Mouse (Mus musculus) midbrain, postnatal 0 days (tissue): ENCODE measurements around the gene Gm20388. TPM values are rescaled to one million over a fixed set of nuclear protein-coding genes. Genes with fewer than 3 reads are reported as not detected.

Experiments
- ATAC-seq: fragments of 200-750 bp; cut with Nextera tagmentation; 2 replicates; pipeline ENCODE4 v1.8.0; 2017; ENCODE audit warnings: moderate number of reproducible peaks, mild to moderate bottlenecking, moderate TSS enrichment, moderate library complexity; ENCODE audit not compliant: low FRiP score
- DNase-seq: peaks from one replicate; pipeline ENCODE4 v3.0.0-alpha.2; 2015; ENCODE audit warnings: low spot score
- H3K27ac ChIP-seq: fragments of 300-500 bp; sonication (generic); 2 replicates; pipeline ENCODE4 v1.5.1; 2014; ENCODE audit warnings: low read depth, mild to moderate bottlenecking, low read length, mixed read lengths
- H3K27me3 ChIP-seq: fragments of 300-500 bp; sonication (generic); 2 replicates; pipeline ENCODE4 v1.6.1; 2014; ENCODE audit warnings: low read length, control low read depth, mixed read lengths; ENCODE audit not compliant: insufficient read depth
- H3K36me3 ChIP-seq: fragments of 300-500 bp; sonication (generic); 2 replicates; pipeline ENCODE4 v1.6.1; 2014; ENCODE audit warnings: low read length, control low read depth, mixed read lengths; ENCODE audit not compliant: insufficient read depth
- H3K4me1 ChIP-seq: fragments of 300-500 bp; sonication (generic); 2 replicates; pipeline ENCODE4 v1.6.1; 2014; ENCODE audit warnings: mild to moderate bottlenecking, control low read depth, antibody characterized with exemption, low read length, mixed read lengths; ENCODE audit not compliant: insufficient read depth
- H3K4me2 ChIP-seq: fragments of 300-500 bp; sonication (generic); 2 replicates; pipeline ENCODE4 v1.6.1; 2014; ENCODE audit warnings: low read depth, mild to moderate bottlenecking, low read length, mixed read lengths; ENCODE audit not compliant: poor library complexity, severe bottlenecking
- H3K4me3 ChIP-seq: fragments of 300-500 bp; sonication (generic); 2 replicates; pipeline ENCODE4 v1.5.1; 2014; ENCODE audit warnings: low read depth, mild to moderate bottlenecking, low read length, moderate library complexity
- H3K9ac ChIP-seq: fragments of 300-500 bp; sonication (generic); replicated peaks from 2 replicates; pipeline ENCODE4 v1.6.1; 2014; ENCODE audit warnings: mild to moderate bottlenecking, low read length, moderate library complexity, mixed read lengths; ENCODE audit not compliant: poor library complexity, severe bottlenecking
- H3K9me3 ChIP-seq: fragments of 300-500 bp; sonication (generic); 2 replicates; pipeline ENCODE4 v1.6.1; 2016; ENCODE audit warnings: low read length, control low read depth
- CTCF ChIP-seq: IDR thresholded peaks from 2 replicates; pipeline ENCODE4 v1.5.1; 2016; ENCODE audit warnings: antibody characterized with exemption, mild to moderate bottlenecking
- WGBS: fragments of 180-500 bp; shearing (Covaris S2); extraction: QIAGEN DNeasy Blood & Tissue Kit; methylation state at CpG from one replicate; pipeline ENCODE4 v1.1.7; 2014; 5-methylcytosine and 5-hydroxymethylcytosine counted together
- polyA plus RNA-seq: library from polyadenylated mRNA; unstranded; fragments of >200 nt; fragmentation: Nextera tagmentation; extraction: Ambion mirVana; gene quantifications from 2 replicates; pipeline ENCODE4 v1.2.1, GENCODE M21; 2015
- total RNA-seq: library from RNA; depleted of rRNA; stranded (reverse); fragments of >200 nt; gene quantifications from 2 replicates; pipeline ENCODE4 v1.2.3, GENCODE M21; 2014

The Gm20388 gene
- total and polyA plus RNA-seq, 2 experiments from 2014 or later: 74.2 TPM; not detected in 1

- Histone ChIP-seq H3K36me3 (no peaks in the 10 kb centered on the region), H3K9me3 (no peaks in the 10 kb centered on the region), H3K4me3 (no peak overlapping the region), H3K4me2 (no peak overlapping the region), H3K9ac (no peak overlapping the region), H3K4me1 (no peaks in the 10 kb centered on the region), H3K27me3 (peaks cover 69% of the 10 kb centered on the region), H3K27ac (no peak overlapping the region)
- no peak for ATAC-seq
- TF ChIP-seq CTCF: peak; percentile 43
- WGBS: 12% methylated on average over 10 of the region's 10 CpGs
- DNase-seq: no peak
These were observed 976.6 kb downstream of the Gm20388 start for GRCm38 (mm10) chr8:120887254-120887653.

GRCm38 (mm10) chr8:120888005-120888404 lies 977.4 kb downstream of the Gm20388 start:
- Histone ChIP-seq H3K4me3 (no peak overlapping the region), H3K36me3 (no peaks in the 10 kb centered on the region), H3K9me3 (no peaks in the 10 kb centered on the region), H3K4me2 (no peak overlapping the region), H3K9ac (no peak overlapping the region), H3K4me1 (no peaks in the 10 kb centered on the region), H3K27me3 (peaks cover 67% of the 10 kb centered on the region), H3K27ac (no peak overlapping the region)
- ATAC-seq (no peak), DNase-seq (no peak)
- 53% methylated on average over 5 of the region's 5 CpGs for whole genome bisulfite sequencing
- TF ChIP-seq CTCF: no peak

- Histone ChIP-seq H3K9me3 (no peaks in the 10 kb centered on the region), H3K27me3 (peaks cover 73% of the 10 kb centered on the region), H3K4me3 (no peak overlapping the region), H3K9ac (no peak overlapping the region), H3K4me2 (no peak overlapping the region), H3K27ac (no peak overlapping the region), H3K4me1 (no peaks in the 10 kb centered on the region), H3K36me3 (no peaks in the 10 kb centered on the region)
- WGBS: 87% methylated on average over 4 of the region's 4 CpGs
- no peak for ATAC-seq
- DNase-seq: no peak
- no peak for TF ChIP-seq CTCF
These were observed 978.5 kb downstream of the Gm20388 start for GRCm38 (mm10) chr8:120889189-120889588.

DNA sequence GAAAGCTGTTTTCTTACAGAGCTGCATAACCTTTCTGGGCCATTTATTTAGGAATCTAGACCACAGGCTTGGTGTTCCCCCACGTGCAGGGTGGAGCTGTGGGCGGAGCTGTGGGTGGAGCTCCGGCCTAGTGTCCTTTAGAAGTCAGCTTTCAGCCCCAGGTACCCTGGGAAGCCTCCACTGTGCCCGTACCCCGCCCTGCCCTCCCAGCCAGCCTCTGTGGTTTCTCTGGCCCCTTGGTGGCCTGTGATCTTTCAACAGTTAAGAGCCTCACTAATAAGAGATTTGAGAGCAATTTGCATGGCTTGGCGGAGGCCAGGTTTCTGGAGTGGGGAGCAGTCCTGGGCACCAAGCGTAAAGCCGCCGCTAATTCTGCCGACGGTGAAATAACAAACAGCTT lies 979.4 kb downstream of the Gm20388 start:
- Histone ChIP-seq H3K4me2 (no peak overlapping the region), H3K4me3 (no peak overlapping the region), H3K4me1 (no peaks in the 10 kb centered on the region), H3K36me3 (no peaks in the 10 kb centered on the region), H3K27me3 (peaks cover 74% of the 10 kb centered on the region), H3K9me3 (no peaks in the 10 kb centered on the region), H3K9ac (no peak overlapping the region), H3K27ac (no peak overlapping the region)
- DNase-seq (no peak), ATAC-seq (no peak)
- TF ChIP-seq CTCF: no peak
- WGBS: 5% methylated on average over 11 of the region's 11 CpGs

DNA sequence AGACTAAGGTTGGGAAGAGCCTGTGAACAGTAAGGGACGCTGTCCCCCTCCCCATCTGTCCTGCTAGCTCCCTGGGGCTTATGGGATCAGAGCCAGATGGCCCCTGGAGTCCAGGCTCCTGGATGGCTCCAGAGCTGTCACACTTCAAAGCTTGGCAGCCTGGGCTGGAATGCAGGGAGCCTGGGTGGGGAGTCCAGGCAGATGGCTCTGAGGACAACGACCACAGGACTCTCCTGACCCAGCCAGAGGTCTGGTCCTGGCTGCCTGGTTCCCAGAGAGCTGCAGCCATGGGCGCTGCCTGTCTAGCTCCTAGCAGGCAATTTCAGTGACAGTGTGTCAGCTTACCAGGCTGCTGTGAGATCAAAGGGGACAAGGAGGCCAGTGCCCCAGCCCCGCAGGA lies 984.4 kb downstream of the Gm20388 start:
- no peak for TF ChIP-seq CTCF
- H3K27ac ChIP-seq: no peak overlapping the region
- H3K4me3 ChIP-seq: no peak overlapping the region
- WGBS: 10% methylated on average over 4 of the region's 4 CpGs
- no peak overlapping the region for H3K4me2 ChIP-seq
- DNase-seq: no peak
- H3K9me3 ChIP-seq: no peaks in the 10 kb centered on the region
- no peaks in the 10 kb centered on the region for H3K36me3 ChIP-seq
- H3K27me3 ChIP-seq: peaks cover 41% of the 10 kb centered on the region
- H3K9ac ChIP-seq: no peak overlapping the region
- H3K4me1 ChIP-seq: 0 out of 2 replicates have a peak, but pooled peaks cover 5% of the 10 kb centered on the region
- no peak for ATAC-seq

DNA sequence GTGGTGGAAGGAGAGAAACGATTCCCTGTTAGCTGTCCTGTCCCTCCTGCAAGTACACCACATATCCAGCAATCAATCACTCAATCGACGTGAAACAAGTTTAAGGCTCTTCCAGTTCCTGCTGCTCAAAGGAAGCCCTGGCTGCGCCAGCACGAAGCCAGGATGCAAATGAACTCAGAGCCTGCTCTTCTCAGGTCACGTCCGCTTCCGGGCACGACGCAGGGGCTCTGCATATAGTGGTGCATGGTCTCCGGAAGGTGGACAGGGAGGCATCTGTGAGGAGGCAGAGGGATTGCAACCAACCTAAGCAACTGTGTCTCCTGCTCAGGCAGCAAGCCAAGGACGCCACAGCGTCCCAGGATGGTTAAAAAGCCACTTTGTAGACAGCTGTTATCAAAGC lies 985.0 kb downstream of the Gm20388 start:
- peak overlapping the region; percentile 24; the same call in 1 of the 2 replicates for H3K9ac ChIP-seq

More for the DNA sequence above, 985.0 kb downstream of the Gm20388 start:
- H3K4me1 ChIP-seq: 0 out of 2 replicates have a peak, but pooled peaks cover 5% of the 10 kb centered on the region
- 4% methylated on average over 13 of the region's 13 CpGs for WGBS
- no peaks in the 10 kb centered on the region for H3K36me3 ChIP-seq
- no peak for DNase-seq
- no peaks in the 10 kb centered on the region for H3K9me3 ChIP-seq
- no peak overlapping the region for H3K27ac ChIP-seq
- H3K27me3 ChIP-seq: peaks cover 37% of the 10 kb centered on the region
- no peak for TF ChIP-seq CTCF
- no peak for ATAC-seq
- peak overlapping the region; percentile 9; the same call in 1 of the 2 replicates for H3K4me3 ChIP-seq
- H3K4me2 ChIP-seq: peak overlapping the region; percentile 32
